Mouse (Mus musculus) G1E (cell line): Measurements from ENCODE around the gene Lrch1.

Experiments used
- CTCF ChIP-seq: IDR thresholded peaks from 2 replicates; pipeline ENCODE4 v1.5.1; 2012; ENCODE audit warnings: low read depth, low read length, inconsistent platforms, mixed read lengths
- POLR2AphosphoS5 ChIP-seq: IDR thresholded peaks from 2 replicates; pipeline ENCODE4 v1.6.1; 2012; ENCODE audit warnings: low read depth, low read length, inconsistent platforms; ENCODE audit not compliant: insufficient replicate concordance
- TAL1 ChIP-seq: conservative IDR thresholded peaks from 2 replicates; pipeline ENCODE4 v1.6.1; 2012; ENCODE audit warnings: low read depth, low read length, inconsistent platforms, mixed read lengths

DNA sequence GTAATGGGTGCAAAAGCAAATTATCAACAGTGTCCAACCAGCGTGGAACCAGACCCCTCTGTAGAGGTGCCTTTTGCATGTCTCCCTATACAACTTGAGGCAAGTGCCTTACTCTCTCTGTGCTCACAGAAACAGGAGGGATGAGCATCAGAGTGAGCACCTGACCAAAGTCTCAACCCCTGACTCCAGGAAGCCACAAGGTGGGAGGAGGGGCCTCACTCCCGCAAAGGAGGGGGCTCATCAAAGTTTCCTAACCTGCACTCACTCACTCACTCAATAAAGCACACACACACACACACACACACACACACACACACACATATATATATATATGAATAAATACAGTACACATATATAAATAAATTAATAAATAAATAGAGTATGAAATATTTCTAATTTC is 117.1 kb downstream of the Lrch1 start:
- TF ChIP-seq CTCF (no peak), TAL1 (no peak), POLR2AphosphoS5 (no peak)
